Mouse (Mus musculus) heart, adult 2 months (tissue): ENCODE results near the gene Lyrm9.

Experiments
- CTCF ChIP-seq: fragments of 200-600 bp; IDR thresholded peaks from 2 replicates; pipeline ENCODE4 v1.8.1; 2022; ENCODE audit warnings: antibody characterized with exemption, mild to moderate bottlenecking, moderate library complexity
- POLR2A ChIP-seq: fragments of 200-500 bp; IDR thresholded peaks from 2 replicates; pipeline ENCODE4 v1.6.1; 2011; ENCODE audit warnings: mild to moderate bottlenecking, low read depth, low read length, control low read depth; ENCODE audit not compliant: insufficient read depth

DNA sequence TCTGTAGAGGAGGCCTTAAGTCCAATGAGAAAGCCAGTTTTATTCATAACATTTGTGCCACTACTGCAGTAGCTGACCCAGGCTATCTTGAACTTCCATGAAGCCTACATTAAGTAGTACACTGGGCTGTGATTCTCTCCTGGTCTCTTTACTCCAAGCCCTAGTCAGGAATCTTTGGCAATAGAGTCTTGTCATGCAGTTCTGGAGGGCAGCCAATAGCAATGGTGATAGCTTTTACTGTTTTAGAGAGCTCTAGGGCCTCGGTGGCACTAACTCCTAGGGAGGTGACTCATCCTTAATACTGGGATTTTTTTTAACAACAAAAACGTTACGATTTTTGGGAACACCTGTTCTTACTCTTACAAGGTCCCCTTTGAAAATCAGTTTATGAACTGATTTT is 40.1 kb downstream of the Lyrm9 start:
- TF ChIP-seq POLR2A (no peak), CTCF (no peak)
